Mouse (Mus musculus): ENCODE results near the gene Sh2b3. TPM values are rescaled to one million over a fixed set of nuclear protein-coding genes. Genes with fewer than 3 reads are reported as not detected.

The Sh2b3 gene
- total and polyA plus RNA-seq, 2 experiments from 2014 or later = 11.4 to 58.5 TPM

GRCm38 (mm10) chr5:121861964-121862363 lies 24.5 kb upstream of the Sh2b3 start:
- no peak overlapping the region for H3K4me3 ChIP-seq (ENCODE audit: low read depth, low read length)
- H3K27me3 ChIP-seq (ENCODE audit: control insufficient read depth, insufficient read depth, low read length) = no peaks in the 10 kb centered on the region
- no peak for ATAC-seq (ENCODE audit: insufficient read depth, low read depth)
- 44% methylated on average over 5 of the region's 5 CpGs for WGBS
- H3K9ac ChIP-seq (replicated peaks; ENCODE audit: low read depth, low read length) = no peak overlapping the region
- no peak overlapping the region for H3K4me2 ChIP-seq (ENCODE audit: low read depth, low read length)
- TF ChIP-seq CTCF (IDR thresholded peaks at IDR 0.05; ENCODE audit: low read depth) = no peak
- TF ChIP-seq EP300 (IDR thresholded peaks at IDR 0.05; ENCODE audit: low read depth) = no peak
- H3K4me1 ChIP-seq (ENCODE audit: control insufficient read depth, insufficient read depth) = no peaks in the 10 kb centered on the region
- no peak overlapping the region for H3K27ac ChIP-seq (ENCODE audit: low read depth)
- no peaks in the 10 kb centered on the region for H3K36me3 ChIP-seq (replicated peaks; ENCODE audit: control insufficient read depth, insufficient read depth, low read length)
- DNase-seq (ENCODE audit: low spot score) = no peak
- H3K9me3 ChIP-seq (replicated peaks; ENCODE audit: control insufficient read depth, low read length) = no peaks in the 10 kb centered on the region

- 86% methylated on average over 12 of the region's 12 CpGs for WGBS
Measured at GRCm38 (mm10) chr5:121858427-121858826, 21.0 kb upstream of the Sh2b3 start.

GRCm38 (mm10) chr5:121856740-121857139 lies 19.3 kb upstream of the Sh2b3 start:
- no peak for DNase-seq (ENCODE audit: low spot score)
- TF ChIP-seq EP300 (IDR thresholded peaks at IDR 0.05; ENCODE audit: low read depth) = no peak
- TF ChIP-seq CTCF (IDR thresholded peaks at IDR 0.05; ENCODE audit: low read depth) = no peak
- Histone ChIP-seq H3K4me3 (ENCODE audit: low read depth, low read length) (no peak overlapping the region), H3K4me1 (ENCODE audit: control insufficient read depth, insufficient read depth) (peaks cover 20% of the 10 kb centered on the region), H3K4me2 (ENCODE audit: low read depth, low read length) (no peak overlapping the region), H3K9ac (replicated peaks; ENCODE audit: low read depth, low read length) (no peak overlapping the region), H3K27me3 (ENCODE audit: control insufficient read depth, insufficient read depth, low read length) (no peaks in the 10 kb centered on the region), H3K27ac (ENCODE audit: low read depth) (0 out of 2 replicates have a peak overlapping the region, but pooled peaks have one; percentile 4), H3K9me3 (replicated peaks; ENCODE audit: control insufficient read depth, low read length) (no peaks in the 10 kb centered on the region), H3K36me3 (replicated peaks; ENCODE audit: control insufficient read depth, insufficient read depth, low read length) (peaks cover 22% of the 10 kb centered on the region)
- ATAC-seq (ENCODE audit: insufficient read depth, low read depth) = no peak
- 66% methylated on average over 11 of the region's 11 CpGs for whole genome bisulfite sequencing

More at GRCm38 (mm10) chr5:121858427-121858826, 21.0 kb upstream of the Sh2b3 start:
- H3K4me1 ChIP-seq (ENCODE audit: control insufficient read depth, insufficient read depth) = peaks cover 11% of the 10 kb centered on the region
- no peaks in the 10 kb centered on the region for H3K27me3 ChIP-seq (ENCODE audit: control insufficient read depth, insufficient read depth, low read length)
- TF ChIP-seq EP300 (IDR thresholded peaks at IDR 0.05; ENCODE audit: low read depth) (no peak), CTCF (IDR thresholded peaks at IDR 0.05; ENCODE audit: low read depth) (no peak)
- H3K9me3 ChIP-seq (replicated peaks; ENCODE audit: control insufficient read depth, low read length) = no peaks in the 10 kb centered on the region
- DNase-seq (ENCODE audit: low spot score) (no peak), ATAC-seq (ENCODE audit: insufficient read depth, low read depth) (no peak)
- no peak overlapping the region for H3K9ac ChIP-seq (replicated peaks; ENCODE audit: low read depth, low read length)
- no peak overlapping the region for H3K27ac ChIP-seq (ENCODE audit: low read depth)
- peaks cover 6% of the 10 kb centered on the region for H3K36me3 ChIP-seq (replicated peaks; ENCODE audit: control insufficient read depth, insufficient read depth, low read length)
- no peak overlapping the region for H3K4me3 ChIP-seq (ENCODE audit: low read depth, low read length)
- H3K4me2 ChIP-seq (ENCODE audit: low read depth, low read length) = no peak overlapping the region

GRCm38 (mm10) chr5:121854768-121855167 lies 17.3 kb upstream of the Sh2b3 start:
- no peak for DNase-seq (ENCODE audit: low spot score)
- H3K36me3 ChIP-seq (replicated peaks; ENCODE audit: control insufficient read depth, insufficient read depth, low read length) = peaks cover 23% of the 10 kb centered on the region
- 70% methylated on average over 10 of the region's 10 CpGs for WGBS

GRCm38 (mm10) chr5:121853368-121854051 lies 16.1 kb upstream of the Sh2b3 start:
- WGBS = 67% methylated on average over 9 of the region's 9 CpGs
- ATAC-seq (ENCODE audit: insufficient read depth, low read depth) (no peak), DNase-seq (ENCODE audit: low spot score) (no peak)
- Histone ChIP-seq H3K36me3 (replicated peaks; ENCODE audit: control insufficient read depth, insufficient read depth, low read length) (peaks cover 23% of the 10 kb centered on the region), H3K4me1 (ENCODE audit: control insufficient read depth, insufficient read depth) (peaks cover 43% of the 10 kb centered on the region), H3K9me3 (replicated peaks; ENCODE audit: control insufficient read depth, low read length) (no peaks in the 10 kb centered on the region), H3K4me2 (ENCODE audit: low read depth, low read length) (no peak overlapping the region), H3K4me3 (ENCODE audit: low read depth, low read length) (no peak overlapping the region), H3K27me3 (ENCODE audit: control insufficient read depth, insufficient read depth, low read length) (no peaks in the 10 kb centered on the region), H3K9ac (replicated peaks; ENCODE audit: low read depth, low read length) (no peak overlapping the region), H3K27ac (ENCODE audit: low read depth) (no peak overlapping the region)
- TF ChIP-seq EP300 (IDR thresholded peaks at IDR 0.05; ENCODE audit: low read depth) (no peak), CTCF (IDR thresholded peaks at IDR 0.05; ENCODE audit: low read depth) (no peak)

More at GRCm38 (mm10) chr5:121854768-121855167, 17.3 kb upstream of the Sh2b3 start:
- no peaks in the 10 kb centered on the region for H3K9me3 ChIP-seq (replicated peaks; ENCODE audit: control insufficient read depth, low read length)
- H3K27me3 ChIP-seq (ENCODE audit: control insufficient read depth, insufficient read depth, low read length) = no peaks in the 10 kb centered on the region
- TF ChIP-seq CTCF (IDR thresholded peaks at IDR 0.05; ENCODE audit: low read depth) (no peak), EP300 (IDR thresholded peaks at IDR 0.05; ENCODE audit: low read depth) (no peak)
- peaks cover 38% of the 10 kb centered on the region for H3K4me1 ChIP-seq (ENCODE audit: control insufficient read depth, insufficient read depth)
- H3K4me2 ChIP-seq (ENCODE audit: low read depth, low read length) = no peak overlapping the region
- no peak overlapping the region for H3K4me3 ChIP-seq (ENCODE audit: low read depth, low read length)
- H3K27ac ChIP-seq (ENCODE audit: low read depth) = no peak overlapping the region
- no peak for ATAC-seq (ENCODE audit: insufficient read depth, low read depth)
- H3K9ac ChIP-seq (replicated peaks; ENCODE audit: low read depth, low read length) = no peak overlapping the region
